Mouse (Mus musculus) G1E (cell line): ENCODE measurements around the gene Guca1a.

Experiments used
- CTCF ChIP-seq: IDR thresholded peaks from 2 replicates; pipeline ENCODE4 v1.5.1; 2012; ENCODE audit warnings: low read depth, low read length, inconsistent platforms, mixed read lengths
- GATA1 ChIP-seq: IDR thresholded peaks from 2 replicates; pipeline ENCODE4 v1.6.1; 2012; ENCODE audit warnings: borderline replicate concordance, low read length, inconsistent platforms, mixed read lengths
- GATA2 ChIP-seq: IDR thresholded peaks from 2 replicates; pipeline ENCODE4 v1.6.1; 2012; ENCODE audit warnings: low read depth, low read length, inconsistent platforms, borderline replicate concordance
- TAL1 ChIP-seq: conservative IDR thresholded peaks from 2 replicates; pipeline ENCODE4 v1.6.1; 2012; ENCODE audit warnings: low read depth, low read length, inconsistent platforms, mixed read lengths

DNA sequence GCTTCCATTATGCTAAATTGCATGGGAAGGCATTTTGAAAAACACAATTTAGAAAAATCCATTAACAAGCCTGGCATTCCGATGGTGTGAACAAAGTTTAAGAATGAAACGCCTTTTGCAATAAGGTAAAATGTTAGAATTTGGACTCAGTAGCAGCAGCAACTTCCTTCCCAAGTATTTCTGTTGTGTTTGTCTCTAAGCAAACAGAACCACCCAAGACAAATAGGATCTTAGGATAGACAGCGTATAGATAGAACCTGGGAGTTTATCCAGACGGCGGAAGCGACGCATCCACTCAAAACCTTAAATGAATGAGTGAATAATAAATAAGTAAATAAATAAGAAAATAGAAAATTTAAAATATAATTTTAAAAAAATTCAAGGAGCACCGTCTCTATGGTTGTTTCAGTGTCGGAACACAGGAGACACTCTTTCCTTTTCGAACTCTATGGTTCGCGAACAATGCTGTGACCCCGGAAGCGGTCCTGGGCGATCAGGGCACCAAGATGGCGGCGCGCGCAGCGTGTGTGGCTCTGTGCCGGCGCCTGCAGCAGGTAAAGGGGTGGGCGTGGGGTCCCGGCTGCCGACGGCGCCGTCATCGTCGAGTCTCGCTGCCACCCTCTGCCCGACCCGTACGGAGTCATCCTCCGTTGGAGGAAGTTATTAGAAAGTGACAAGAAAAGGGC lies 31.8 kb downstream of the Guca1a start, which contains the start of gene Mrps10:
- TF ChIP-seq CTCF (no peak), TAL1 (no peak), GATA1 (no peak), GATA2 (no peak)
